In genomic region chr7:100907231-100907630, GRCm38 (mm10) we compare ENCODE assay signal across 9 mouse cellular contexts. TPM values are rescaled to one million over a fixed set of nuclear protein-coding genes. Genes with fewer than 3 reads are reported as not detected.
DNase-seq lines count a peak whose midpoint lies in the region; ATAC-seq and TF ChIP-seq lines count a peak whose summit lies in the region.
"Had no signal": no experiment of that assay in that cellular context is flagged by ENCODE, and none has a peak within 500 bp of the region (broad histone marks: within the 10 kb centered on the region; RNA-seq: fewer than 3 reads in every experiment).

No protein-coding gene starts in this region.

- no peak overlapping the region for H3K4me3 ChIP-seq in CH12.LX (replicated peaks in 1 of 3; ENCODE audit: low read depth in 2 of 3, low read length in 2 of 3, poor library complexity in 1 of 3)
- H3K4me3 ChIP-seq in bone marrow, adult 2 months (replicated peaks; ENCODE audit: control insufficient read depth, low read depth, low read length): no peak overlapping the region
- H3K4me3 ChIP-seq in embryonic facial prominence, embryonic 14.5 days (ENCODE audit: low read depth, low read length): peak overlapping the region; percentile 20
- H3K4me3 ChIP-seq in kidney, embryonic 16.5 days (ENCODE audit: low read length): no peak overlapping the region
- H3K4me3 ChIP-seq in liver, embryonic 12.5 days: no peak overlapping the region
- H3K4me3 ChIP-seq: midbrain, embryonic 12.5 days had no signal

- ATAC-seq in embryonic facial prominence, embryonic 14.5 days (ENCODE audit: low read depth): no peak
- no peak; the same call in 1 of the 2 replicates for ATAC-seq in kidney, embryonic 16.5 days (ENCODE audit: low FRiP score, low TSS enrichment)
- no peak for ATAC-seq in liver, embryonic 12.5 days

- no peak overlapping the region for H3K9ac ChIP-seq in CH12.LX (ENCODE audit: insufficient read depth, low read depth)
- no peak overlapping the region; the same call in 1 of the 2 replicates for H3K9ac ChIP-seq in embryonic facial prominence, embryonic 14.5 days (ENCODE audit: low read depth, low read length)
- H3K9ac ChIP-seq in kidney, embryonic 16.5 days (replicated peaks; ENCODE audit: low read length): peak overlapping the region; percentile 54
- no peak overlapping the region for H3K9ac ChIP-seq in liver, embryonic 12.5 days
- H3K9ac ChIP-seq: midbrain, embryonic 12.5 days had no signal

- H3K36me3 ChIP-seq in CH12.LX (replicated peaks in 1 of 2; ENCODE audit: control insufficient read depth in 1 of 2, insufficient read depth in 1 of 2, low read length in 1 of 2): no peaks in the 10 kb centered on the region
- peaks cover 9% of the 10 kb centered on the region; the same call in 1 of the 2 replicates for H3K36me3 ChIP-seq in embryonic facial prominence, embryonic 14.5 days (ENCODE audit: control insufficient read depth, insufficient read depth, low read length)
- peaks cover 14% of the 10 kb centered on the region for H3K36me3 ChIP-seq in kidney, embryonic 16.5 days (ENCODE audit: insufficient read depth, low read length)
- H3K36me3 ChIP-seq in liver, embryonic 12.5 days: no peaks in the 10 kb centered on the region
- H3K36me3 ChIP-seq: midbrain, embryonic 12.5 days had no signal

- no peaks in the 10 kb centered on the region for H3K79me2 ChIP-seq in CH12.LX (replicated peaks; ENCODE audit: control insufficient read depth, extremely low read depth, insufficient read depth, poor library complexity, severe bottlenecking)

- no peak overlapping the region for H3K4me2 ChIP-seq in CH12.LX (ENCODE audit: insufficient read depth, low read depth, poor library complexity, severe bottlenecking)
- peak overlapping the region; percentile 49 for H3K4me2 ChIP-seq in embryonic facial prominence, embryonic 14.5 days (ENCODE audit: low read depth, low read length)
- 0 out of 2 replicates have a peak overlapping the region, but pooled peaks have one; percentile 26 for H3K4me2 ChIP-seq in kidney, embryonic 16.5 days (replicated peaks; ENCODE audit: low read depth, low read length)
- no peak overlapping the region for H3K4me2 ChIP-seq in liver, embryonic 12.5 days
- H3K4me2 ChIP-seq: midbrain, embryonic 12.5 days had no signal

- no peaks in the 10 kb centered on the region for H3K9me3 ChIP-seq in CH12.LX (replicated peaks; ENCODE audit: low read length)
- no peaks in the 10 kb centered on the region for H3K9me3 ChIP-seq in embryonic facial prominence, embryonic 14.5 days (ENCODE audit: control insufficient read depth, low read length)
- H3K9me3 ChIP-seq in kidney, embryonic 16.5 days (ENCODE audit: low read length): no peaks in the 10 kb centered on the region
- no peaks in the 10 kb centered on the region for H3K9me3 ChIP-seq in liver, embryonic 12.5 days (replicated peaks)
- H3K9me3 ChIP-seq: midbrain, embryonic 12.5 days had no signal

- H3K27me3 ChIP-seq in CH12.LX (replicated peaks): peaks cover 3% of the 10 kb centered on the region
- H3K27me3 ChIP-seq in embryonic facial prominence, embryonic 14.5 days (replicated peaks; ENCODE audit: control insufficient read depth, insufficient read depth, low read length): no peaks in the 10 kb centered on the region
- no peaks in the 10 kb centered on the region for H3K27me3 ChIP-seq in kidney, embryonic 16.5 days (ENCODE audit: insufficient read depth, low read length)
- 0 out of 2 replicates have a peak, but pooled peaks cover 3% of the 10 kb centered on the region for H3K27me3 ChIP-seq in liver, embryonic 12.5 days (replicated peaks)
- H3K27me3 ChIP-seq: midbrain, embryonic 12.5 days had no signal

- TF ChIP-seq RAD21 in CH12.LX (IDR thresholded peaks at IDR 0.05; ENCODE audit: low read depth, low read length): peak; percentile 98

- DNase-seq in CH12.LX (ENCODE audit: extremely low read depth): peak; percentile 77
- peak; percentile 76 for DNase-seq in embryonic facial prominence, embryonic 14.5 days (ENCODE audit: low spot score)
- peak; percentile 89 for DNase-seq in heart, adult 8-10 months (ENCODE audit: low spot score)
- peak; percentile 81 for DNase-seq in ovary, postnatal 36 days (ENCODE audit: low spot score)
- DNase-seq in thymus, postnatal 36 days: peak; percentile 65 to 78

- dilution Hi-C loops in CH12.LX (cut with MboI; ENCODE audit: extremely low pct_ligation_motif_present, extremely low pct_unique_long_range_greater_than_20kb, low sequenced_read_pairs): no loop called here

- in situ Hi-C loops in CH12.LX (cut with MboI; ENCODE audit: low pct_ligation_motif_present, low pct_unique_long_range_greater_than_20kb, low sequenced_read_pairs): no loop called here

- H3K27ac ChIP-seq in CH12.LX (ENCODE audit: insufficient read depth, low read depth): no peak overlapping the region
- no peak overlapping the region for H3K27ac ChIP-seq in bone marrow, adult 2 months (ENCODE audit: control insufficient read depth, insufficient read depth, low read depth, low read length, poor library complexity)
- H3K27ac ChIP-seq in embryonic facial prominence, embryonic 14.5 days (replicated peaks; ENCODE audit: low read depth, low read length): peak overlapping the region; percentile 89
- peak overlapping the region; percentile 89 for H3K27ac ChIP-seq in kidney, embryonic 16.5 days (ENCODE audit: low read length)
- 0 out of 2 replicates have a peak overlapping the region, but pooled peaks have one; percentile 20 for H3K27ac ChIP-seq in liver, embryonic 12.5 days
- H3K27ac ChIP-seq: midbrain, embryonic 12.5 days had no signal

- TF ChIP-seq EP300 in CH12.LX (IDR thresholded peaks at IDR 0.05; ENCODE audit: low read length): no peak

- TF ChIP-seq POLR2A in CH12.LX (IDR thresholded peaks at IDR 0.05; ENCODE audit: low read depth, low read length): no peak
- TF ChIP-seq POLR2A in bone marrow, adult 2 months (IDR thresholded peaks at IDR 0.05; ENCODE audit: borderline replicate concordance, control insufficient read depth, low read depth, low read length): no peak

- H3K4me1 ChIP-seq in CH12.LX (ENCODE audit: control insufficient read depth in 1 of 2, insufficient read depth in 2 of 2): peaks cover 0 to 40% of the 10 kb centered on the region in 2 experiments; a peak in 2 of 4 replicates
- H3K4me1 ChIP-seq in bone marrow, adult 2 months (ENCODE audit: control insufficient read depth, insufficient read depth, low read length): no peaks in the 10 kb centered on the region
- H3K4me1 ChIP-seq in embryonic facial prominence, embryonic 14.5 days (ENCODE audit: control insufficient read depth, insufficient read depth, low read length): peaks cover 28% of the 10 kb centered on the region
- peaks cover 58% of the 10 kb centered on the region for H3K4me1 ChIP-seq in kidney, embryonic 16.5 days (ENCODE audit: insufficient read depth, low read length)
- peaks cover 42% of the 10 kb centered on the region for H3K4me1 ChIP-seq in liver, embryonic 12.5 days

- peak; percentile 98 for TF ChIP-seq CTCF in CH12.LX (conservative IDR thresholded peaks at IDR 0.05 in 1 of 2, IDR thresholded peaks at IDR 0.05 in 1 of 2; ENCODE audit: low read depth in 2 of 2, low read length in 2 of 2)
- TF ChIP-seq CTCF in bone marrow, adult 2 months (IDR thresholded peaks at IDR 0.05; ENCODE audit: control insufficient read depth, insufficient read depth, low read length): peak; percentile 95

- 0% methylated on average over 1 of the region's 1 CpGs for WGBS in bone marrow, adult 2 months
- 0% methylated on average over 1 of the region's 1 CpGs for WGBS in embryonic facial prominence, embryonic 14.5 days
- WGBS in kidney, embryonic 16.5 days: 0% methylated on average over 1 of the region's 1 CpGs
- 0% methylated on average over 1 of the region's 1 CpGs for WGBS in liver, embryonic 12.5 days (ENCODE audit: insufficient replicate concordance)

TF ChIP-seq in CH12.LX, 34 proteins besides CTCF, POLR2A, EP300 and RAD21 (continues in another document):
- TF ChIP-seq ZKSCAN1 (IDR thresholded peaks at IDR 0.05; ENCODE audit: borderline replicate concordance, low read depth, low read length) (no peak), JUND (conservative IDR thresholded peaks at IDR 0.05; ENCODE audit: low read depth, low read length) (no peak), SIN3A (IDR thresholded peaks at IDR 0.05; ENCODE audit: low read length) (no peak), JUN (IDR thresholded peaks at IDR 0.05; ENCODE audit: insufficient read depth, low read depth, low read length) (0 out of 2 replicates have a peak, but pooled peaks have one; percentile 4), E2F4 (IDR thresholded peaks at IDR 0.05; ENCODE audit: insufficient replicate concordance, low read depth, low read length) (no peak), MEF2A (IDR thresholded peaks at IDR 0.05; ENCODE audit: borderline replicate concordance, low read depth, low read length) (0 out of 2 replicates have a peak, but pooled peaks have one; percentile 9), ZMIZ1 (IDR thresholded peaks at IDR 0.05; ENCODE audit: low read depth, low read length) (no peak), MXI1 (IDR thresholded peaks at IDR 0.05; ENCODE audit: low read depth, low read length) (no peak), MAX (IDR thresholded peaks at IDR 0.05; ENCODE audit: low read length) (peak; percentile 63; the same call in 1 of the 2 replicates), MAZ (IDR thresholded peaks at IDR 0.05; ENCODE audit: low read depth, low read length) (no peak), HCFC1 (IDR thresholded peaks at IDR 0.05; ENCODE audit: low read depth, low read length) (no peak)

RNA-seq across cellular contexts. Expression of gene Arhgef17, which starts 24.7 kb away (rescaled TPM):
- total RNA-seq in CH12.LX (2012; rRNA removed) (4.6 and 6.7 TPM in 2 replicates), CH12.LX (2014; rRNA removed) (2.3 and 2.6 TPM in 2 replicates)
- 5.2 and 5.6 TPM in 2 replicates for polyA plus RNA-seq in CH12.LX (2012; ENCODE audit: insufficient read length, low read depth)
- polyA plus RNA-seq in bone marrow, adult 2 months (2011; ENCODE audit: insufficient read depth, insufficient read length, low replicate concordance, missing spikeins): 2.6 and 8.9 TPM in 2 replicates
- 16.3 and 16.8 TPM in 2 replicates for polyA plus RNA-seq in embryonic facial prominence, embryonic 14.5 days (2014; fragmentation: Nextera tagmentation; extraction: Ambion mirVana)
- total RNA-seq in heart, adult 8-10 months (2022): 10 to 100 TPM; 25.0 to 36.6 (median 28.1) TPM
- 10.7 and 10.8 TPM in 2 replicates for polyA plus RNA-seq in kidney, embryonic 16.5 days (2015; fragmentation: Nextera tagmentation; extraction: Ambion mirVana)
- polyA plus RNA-seq in liver, embryonic 12.5 days (2016; fragmentation: Nextera tagmentation; extraction: Ambion mirVana): 1.7 and 2.2 TPM in 2 replicates

RNA-seq across cellular contexts. Expression of gene Relt, which starts 44.0 kb away (rescaled TPM):
- total RNA-seq in CH12.LX (2012; rRNA removed) (27.7 and 29.9 TPM in 2 replicates), CH12.LX (2014; rRNA removed) (24.5 and 25.7 TPM in 2 replicates)
- 24.9 and 31.1 TPM in 2 replicates for polyA plus RNA-seq in CH12.LX (2012; ENCODE audit: insufficient read length, low read depth)
- polyA plus RNA-seq in bone marrow, adult 2 months (2011; ENCODE audit: insufficient read depth, insufficient read length, low replicate concordance, missing spikeins): 22.5 and 46.1 TPM in 2 replicates
- polyA plus RNA-seq in embryonic facial prominence, embryonic 14.5 days (2014; fragmentation: Nextera tagmentation; extraction: Ambion mirVana): 4.1 and 4.6 TPM in 2 replicates
- 1 to 10 TPM; 3.8 to 4.1 (median 3.9) TPM for total RNA-seq in heart, adult 8-10 months (2022)
- polyA plus RNA-seq in kidney, embryonic 16.5 days (2015; fragmentation: Nextera tagmentation; extraction: Ambion mirVana): 3.8 and 4.8 TPM in 2 replicates
- 17.8 and 18.2 TPM in 2 replicates for polyA plus RNA-seq in liver, embryonic 12.5 days (2016; fragmentation: Nextera tagmentation; extraction: Ambion mirVana)

Comparison
In these comparisons a context has a peak if more than half of its experiments do, and no peak if none do; other contexts are left out.
1. H3K27ac ChIP-seq: peak in embryonic facial prominence, embryonic 14.5 days (single experiment), kidney, embryonic 16.5 days (single experiment) and liver, embryonic 12.5 days (single experiment); none in CH12.LX (single experiment) and bone marrow, adult 2 months (single experiment).
2. H3K4me2 ChIP-seq: peak in embryonic facial prominence, embryonic 14.5 days (single experiment) and kidney, embryonic 16.5 days (single experiment); none in CH12.LX (single experiment) and liver, embryonic 12.5 days (single experiment).
3. Peak in every context shown above with its lines, with median percentiles within 50 percentile points of each other: DNase-seq.